Mouse (Mus musculus) spleen, adult 2 months (tissue): ENCODE results near the gene Yipf2. TPM values are rescaled to one million over a fixed set of nuclear protein-coding genes. Genes with fewer than 3 reads are reported as not detected.
"Not testable (repeated sequence)": the region's sequence is repeated elsewhere in the genome, so short reads cannot be mapped to it uniquely, and the experiment has no call there.

Experiments used
- DNase-seq, 2 experiments: peaks; one replicate each; pipeline versions ENCODE4 v3.0.0 to v3.0.0-alpha.2; 2012 to 2021; ENCODE audit warnings: low spot score in 2 of 2, low read depth in 1 of 2
- H3K27ac ChIP-seq: fragments of 200-500 bp; 2 replicates; pipeline ENCODE4 v1.5.1; 2012; ENCODE audit warnings: low read length, inconsistent platforms; ENCODE audit not compliant: insufficient read depth
- H3K27me3 ChIP-seq: fragments of 200-500 bp; 2 replicates; pipeline ENCODE4 v1.6.1; 2012; ENCODE audit warnings: mild to moderate bottlenecking, moderate library complexity, low read length, inconsistent platforms; ENCODE audit not compliant: control insufficient read depth, insufficient read depth
- H3K36me3 ChIP-seq: fragments of 200-500 bp; 2 replicates; pipeline ENCODE4 v1.6.1; 2012; ENCODE audit warnings: mild to moderate bottlenecking, low read length, inconsistent platforms; ENCODE audit not compliant: control insufficient read depth, insufficient read depth
- H3K4me1 ChIP-seq: fragments of 200-500 bp; 2 replicates; pipeline ENCODE4 v1.6.1; 2011; ENCODE audit warnings: inconsistent platforms; ENCODE audit not compliant: control insufficient read depth, insufficient read depth, insufficient read length
- H3K4me3 ChIP-seq: fragments of 200-500 bp; 2 replicates; pipeline ENCODE4 v1.5.1; 2011; ENCODE audit warnings: mild to moderate bottlenecking, inconsistent platforms; ENCODE audit not compliant: insufficient read depth, insufficient read length; ENCODE audit errors: extremely low read depth
- CTCF ChIP-seq: fragments of 200-500 bp; IDR thresholded peaks from 2 replicates; pipeline ENCODE4 v1.5.1; 2011; ENCODE audit warnings: mild to moderate bottlenecking, inconsistent platforms; ENCODE audit not compliant: insufficient read depth, insufficient read length, insufficient replicate concordance; ENCODE audit errors: extremely low read depth
- POLR2A ChIP-seq: fragments of 200-500 bp; IDR thresholded peaks from 2 replicates; pipeline ENCODE4 v1.6.1; 2011; ENCODE audit warnings: low read depth, low read length, inconsistent platforms
- WGBS: fragments of 180-500 bp; shearing (Covaris S2); methylation state at CpG from one replicate; pipeline ENCODE4 v1.1.7; 2018; 5-methylcytosine and 5-hydroxymethylcytosine counted together
- polyA plus RNA-seq: library from polyadenylated mRNA; depleted of rRNA; stranded (reverse); fragments of >200 nt; gene quantifications from 2 replicates; pipeline ENCODE4 v1.2.3, GENCODE M21; 2012

Gene Yipf2
- polyA plus RNA-seq, 1 experiment, result 22.0 TPM

- TF ChIP-seq POLR2A, result no peak
- TF ChIP-seq CTCF, result no peak
- no peak for DNase-seq
Measured at GRCm38 (mm10) chr9:21601073-21601472, 8.4 kb upstream of the Yipf2 start.

GRCm38 (mm10) chr9:21600186-21600585 lies 7.6 kb upstream of the Yipf2 start:
- Histone ChIP-seq H3K4me3 (no peak overlapping the region), H3K4me1 (no peaks in the 10 kb centered on the region), H3K27ac (no peak overlapping the region), H3K27me3 (no peaks in the 10 kb centered on the region), H3K36me3 (no peaks in the 10 kb centered on the region; the same call in 1 of the 2 replicates)
- DNase-seq, result no peak
- WGBS, result 87% methylated on average over 3 of the region's 3 CpGs
- TF ChIP-seq CTCF, result no peak
- no peak for TF ChIP-seq POLR2A

More at GRCm38 (mm10) chr9:21601073-21601472, 8.4 kb upstream of the Yipf2 start:
- no peak overlapping the region for H3K27ac ChIP-seq
- H3K4me1 ChIP-seq, result no peaks in the 10 kb centered on the region
- H3K4me3 ChIP-seq, result no peak overlapping the region
- 72% methylated on average over 2 of the region's 2 CpGs for WGBS
- H3K36me3 ChIP-seq, result no peaks in the 10 kb centered on the region; the same call in 1 of the 2 replicates
- no peaks in the 10 kb centered on the region for H3K27me3 ChIP-seq

DNA sequence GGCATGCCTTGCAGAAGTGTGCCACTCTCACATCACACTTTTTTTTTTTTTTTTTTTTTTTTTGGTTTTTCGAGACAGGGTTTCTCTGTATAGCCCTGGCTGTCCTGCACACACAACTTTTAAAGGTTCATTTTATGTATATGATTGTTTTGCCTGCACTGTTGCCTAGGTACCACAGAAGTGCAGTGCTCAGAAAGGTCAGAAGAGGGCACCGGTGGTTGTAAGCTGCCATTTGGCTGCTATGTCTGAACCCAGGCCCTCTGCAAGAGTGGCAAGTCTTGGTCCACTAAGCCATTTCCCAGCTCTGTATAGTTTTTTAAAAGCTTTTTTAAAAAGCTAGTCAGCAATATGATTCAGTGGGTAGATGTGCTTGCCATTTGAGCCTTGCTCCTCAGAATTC lies 5.6 kb upstream of the Yipf2 start:
- Histone ChIP-seq H3K27me3 (no peaks in the 10 kb centered on the region), H3K27ac (no peak overlapping the region), H3K36me3 (no peaks in the 10 kb centered on the region; the same call in 1 of the 2 replicates), H3K4me3 (no peak overlapping the region), H3K4me1 (peaks cover 6% of the 10 kb centered on the region; the same call in 1 of the 2 replicates)
- TF ChIP-seq CTCF (peak; percentile 47; the same call in 1 of the 2 replicates), POLR2A (no peak)
- WGBS, result 27% methylated on average over 2 of the region's 2 CpGs
- DNase-seq, result peak in 1 of 2 experiments; percentile 38

DNA sequence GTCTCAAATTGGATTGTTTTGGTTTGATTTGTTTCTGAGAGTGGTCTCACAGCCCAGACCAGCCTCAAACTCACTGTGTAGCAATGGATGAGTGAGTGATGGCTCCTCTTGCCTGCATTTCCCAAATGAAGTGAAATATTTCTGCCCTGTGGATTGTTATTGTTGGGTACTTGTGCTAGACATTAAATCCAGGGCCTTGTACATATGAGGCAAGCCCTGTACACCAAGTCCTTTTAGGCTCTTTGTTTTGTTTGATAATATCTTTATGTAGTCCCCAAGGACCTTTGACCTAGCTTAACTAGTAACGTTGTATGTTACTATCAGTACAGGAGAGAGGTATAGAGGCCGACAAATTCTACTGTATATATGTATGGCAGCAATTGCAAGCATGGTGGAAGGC lies 2.2 kb upstream of the Yipf2 start:
- Histone ChIP-seq H3K4me3 (no peak overlapping the region), H3K27ac (no peak overlapping the region), H3K36me3 (peaks cover 2% of the 10 kb centered on the region; the same call in 1 of the 2 replicates), H3K4me1 (peaks cover 9% of the 10 kb centered on the region; the same call in 1 of the 2 replicates), H3K27me3 (no peaks in the 10 kb centered on the region)
- no peak for DNase-seq
- TF ChIP-seq POLR2A, result no peak
- TF ChIP-seq CTCF, result no peak
- WGBS, result 90% methylated on average over 2 of the region's 2 CpGs

DNA sequence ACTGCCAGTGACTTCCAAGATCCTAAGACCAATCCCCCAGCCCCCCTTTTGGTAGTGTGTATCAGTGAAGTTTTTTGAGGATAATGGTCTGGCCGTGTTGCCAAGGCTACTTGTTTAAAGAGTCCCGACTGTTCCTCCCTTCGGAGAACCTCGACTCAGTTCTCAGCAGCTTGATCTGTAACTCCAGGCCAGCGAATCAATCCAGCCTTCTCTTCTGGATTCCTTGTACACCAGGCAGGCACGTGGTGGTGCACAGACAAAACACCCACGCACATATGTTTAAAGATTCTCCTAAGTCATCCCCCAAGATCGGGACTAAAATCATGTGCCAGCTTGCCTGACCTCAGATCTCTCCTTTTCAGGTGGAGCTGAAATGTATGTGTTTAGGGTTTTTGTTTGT lies 1.7 kb upstream of the Yipf2 start:
- not testable (repeated sequence) for H3K4me3 ChIP-seq, DNase-seq, H3K27ac ChIP-seq, H3K36me3 ChIP-seq, H3K27me3 ChIP-seq, H3K4me1 ChIP-seq
- WGBS, result 90% methylated on average over 8 of the region's 8 CpGs

- DNase-seq, result peak in 1 of 2 experiments; percentile 36
- Histone ChIP-seq H3K4me3 (peak overlapping the region; percentile 74), H3K4me1 (peaks cover 9% of the 10 kb centered on the region; the same call in 1 of the 2 replicates), H3K27ac (peak overlapping the region; percentile 66), H3K36me3 (peaks cover 8% of the 10 kb centered on the region; the same call in 1 of the 2 replicates), H3K27me3 (no peaks in the 10 kb centered on the region)
- TF ChIP-seq POLR2A (no peak), CTCF (no peak)
- WGBS, result under 1% methylated on average over 67 of the region's 69 CpGs
Measured at GRCm38 (mm10) chr9:21593122-21593721, 594 bp upstream of the Yipf2 start.

- no peak for TF ChIP-seq CTCF
- no peak for TF ChIP-seq POLR2A
- peaks cover 14% of the 10 kb centered on the region for H3K36me3 ChIP-seq
- WGBS, result 17% methylated on average over 17 of the region's 17 CpGs
- H3K4me1 ChIP-seq, result peaks cover 9% of the 10 kb centered on the region; the same call in 1 of the 2 replicates
- peak overlapping the region; percentile 60 for H3K27ac ChIP-seq
- peak overlapping the region; percentile 74 for H3K4me3 ChIP-seq
- DNase-seq, result no peak
- no peaks in the 10 kb centered on the region for H3K27me3 ChIP-seq
Measured at GRCm38 (mm10) chr9:21591831-21592702, 561 bp downstream of the Yipf2 start.
